Mouse (Mus musculus) C2C12 (cell line): ENCODE measurements at regions not wholly inside any gene's neighbourhood (a gene's known extent, or its start where the extent isn't known, plus 50 kb on each side); places are given as distances from the start of the nearest gene placed in this dataset.

Experiments
- CEBPB ChIP-seq: IDR thresholded peaks from one replicate; pipeline ENCODE4 v1.6.1; 2011; ENCODE audit warnings: low read depth, mild to moderate bottlenecking, control low read depth, moderate library complexity
- CTCF ChIP-seq: IDR thresholded peaks from one replicate; pipeline ENCODE4 v1.5.1; 2011; ENCODE audit not compliant: control insufficient read depth, insufficient read depth, insufficient read length
- MAX ChIP-seq: IDR thresholded peaks from one replicate; pipeline ENCODE4 v1.6.1; 2011; ENCODE audit warnings: mild to moderate bottlenecking, control low read depth
- MYOG ChIP-seq: IDR thresholded peaks from one replicate; pipeline ENCODE4 v1.6.1; 2011; ENCODE audit not compliant: control insufficient read depth, insufficient read length; ENCODE audit errors: extremely low read depth
- USF1 ChIP-seq: IDR thresholded peaks from one replicate; pipeline ENCODE4 v1.6.1; 2011; ENCODE audit warnings: low read depth, mild to moderate bottlenecking, control low read depth, moderate library complexity

- TF ChIP-seq CTCF (no peak), MAX (no peak), CEBPB (no peak), USF1 (no peak), MYOG (no peak)
Measured at GRCm38 (mm10) chr11:19533701-19534100, 390.5 kb upstream of the Spred2 start.
